ENCODE assay signal across 29 mouse cellular contexts in genomic region chr13:44587846-44588245, GRCm38 (mm10).
DNase-seq lines count a peak whose midpoint lies in the region; ATAC-seq and TF ChIP-seq lines count a peak whose summit lies in the region.
"Had no signal": no experiment of that assay in that cellular context is flagged by ENCODE, and none has a peak within 500 bp of the region (broad histone marks: within the 10 kb centered on the region; RNA-seq: fewer than 3 reads in every experiment).

No protein-coding gene starts in this region.

- H3K4me1 ChIP-seq in heart, embryonic 10.5 days = peaks cover 20% of the 10 kb centered on the region
- H3K4me1 ChIP-seq in heart, embryonic 12.5 days (replicated peaks) = peaks cover 34% of the 10 kb centered on the region
- H3K4me1 ChIP-seq in intestine, postnatal 0 days (replicated peaks; ENCODE audit: control insufficient read depth, insufficient read depth, low read length) = no peaks in the 10 kb centered on the region

- H3K4me3 ChIP-seq in heart, embryonic 10.5 days = no peak overlapping the region
- H3K4me3 ChIP-seq in heart, embryonic 12.5 days = no peak overlapping the region
- no peak overlapping the region for H3K4me3 ChIP-seq in intestine, postnatal 0 days (ENCODE audit: low read depth, low read length)
- H3K4me3 ChIP-seq: embryonic facial prominence, embryonic 12.5 days; erythroblast, embryonic 14.5 days; forebrain, embryonic 13.5 days; gastrocnemius, adult 2 months; heart, embryonic 13.5 days; hindbrain, embryonic 12.5 days; limb, embryonic 15.5 days; liver, embryonic 15.5 days; midbrain, embryonic 13.5 days; neural tube, embryonic 13.5 days had no signal

- H3K36me3 ChIP-seq in heart, embryonic 10.5 days = no peaks in the 10 kb centered on the region
- H3K36me3 ChIP-seq in heart, embryonic 12.5 days = no peaks in the 10 kb centered on the region
- no peaks in the 10 kb centered on the region for H3K36me3 ChIP-seq in intestine, postnatal 0 days (ENCODE audit: control insufficient read depth, insufficient read depth)
- H3K36me3 ChIP-seq: embryonic facial prominence, embryonic 12.5 days; heart, embryonic 13.5 days; hindbrain, embryonic 12.5 days; limb, embryonic 15.5 days; liver, embryonic 15.5 days; midbrain, embryonic 13.5 days; neural tube, embryonic 13.5 days had no signal

- H3K9me3 ChIP-seq in heart, embryonic 10.5 days = no peaks in the 10 kb centered on the region
- no peaks in the 10 kb centered on the region; the same call in 1 of the 2 replicates for H3K9me3 ChIP-seq in heart, embryonic 12.5 days (replicated peaks)
- H3K9me3 ChIP-seq in intestine, postnatal 0 days (ENCODE audit: control insufficient read depth) = no peaks in the 10 kb centered on the region
- H3K9me3 ChIP-seq: embryonic facial prominence, embryonic 12.5 days; forebrain, embryonic 13.5 days; heart, embryonic 13.5 days; hindbrain, embryonic 12.5 days; limb, embryonic 15.5 days; liver, embryonic 15.5 days; midbrain, embryonic 13.5 days; neural tube, embryonic 13.5 days had no signal

- no peak overlapping the region for H3K9ac ChIP-seq in heart, embryonic 12.5 days
- H3K9ac ChIP-seq in intestine, postnatal 0 days (ENCODE audit: low read depth, low read length) = no peak overlapping the region
- H3K9ac ChIP-seq: embryonic facial prominence, embryonic 12.5 days; forebrain, embryonic 13.5 days; heart, embryonic 13.5 days; hindbrain, embryonic 12.5 days; limb, embryonic 15.5 days; liver, embryonic 15.5 days; midbrain, embryonic 13.5 days; neural tube, embryonic 13.5 days had no signal

- no peak for DNase-seq in heart, embryonic 10.5 days (ENCODE audit: low spot score)
- DNase-seq in gastrocnemius, postnatal 10 days = no peak
- no peak for DNase-seq in embryo, embryonic 10.5 days (ENCODE audit: low spot score)
- DNase-seq: adrenal gland, postnatal 14 days; cerebellum, adult 8-10 months; gastrocnemius, adult 2 months; heart, postnatal 14 days; kidney, adult 2 months; layer of hippocampus, adult 9-11 months; left cerebral cortex, postnatal 4 days; retina, postnatal 1 day; right cerebral cortex, postnatal 25 days; thymus, postnatal 36 days had no signal

- H3K27me3 ChIP-seq in heart, embryonic 10.5 days (ENCODE audit: insufficient read depth, poor library complexity, severe bottlenecking) = no peaks in the 10 kb centered on the region
- H3K27me3 ChIP-seq in heart, embryonic 12.5 days (replicated peaks) = no peaks in the 10 kb centered on the region
- H3K27me3 ChIP-seq in intestine, postnatal 0 days (replicated peaks; ENCODE audit: control insufficient read depth, insufficient read depth, low read length) = no peaks in the 10 kb centered on the region
- H3K27me3 ChIP-seq: heart, embryonic 13.5 days; hindbrain, embryonic 12.5 days; limb, embryonic 15.5 days; neural tube, embryonic 13.5 days had no signal

- 0 out of 2 replicates have a peak overlapping the region, but pooled peaks have one; percentile 52 for H3K27ac ChIP-seq in heart, embryonic 10.5 days
- no peak overlapping the region for H3K27ac ChIP-seq in heart, embryonic 12.5 days (ENCODE audit: poor library complexity, severe bottlenecking)
- no peak overlapping the region for H3K27ac ChIP-seq in intestine, postnatal 0 days (ENCODE audit: low read depth, low read length)
- H3K27ac ChIP-seq: embryonic facial prominence, embryonic 12.5 days; forebrain, embryonic 13.5 days; gastrocnemius, adult 2 months; heart, embryonic 13.5 days; hindbrain, embryonic 12.5 days; kidney, postnatal 0 days; limb, embryonic 15.5 days; liver, embryonic 15.5 days; macrophage; midbrain, embryonic 13.5 days; neural tube, embryonic 13.5 days had no signal

- no peak for TF ChIP-seq CTCF in intestine, postnatal 0 days (IDR thresholded peaks at IDR 0.05; ENCODE audit: low read depth)

- H3K4me2 ChIP-seq in heart, embryonic 12.5 days = no peak overlapping the region
- no peak overlapping the region for H3K4me2 ChIP-seq in intestine, postnatal 0 days (replicated peaks; ENCODE audit: low read depth)
- H3K4me2 ChIP-seq: embryonic facial prominence, embryonic 12.5 days; forebrain, embryonic 13.5 days; heart, embryonic 13.5 days; hindbrain, embryonic 12.5 days; limb, embryonic 15.5 days; liver, embryonic 15.5 days; midbrain, embryonic 13.5 days; neural tube, embryonic 13.5 days had no signal

- no peak for ATAC-seq in heart, embryonic 12.5 days (ENCODE audit: insufficient number of reproducible peaks, low FRiP score)
- peak; percentile 51 for ATAC-seq in CD4-positive, CD25-positive, alpha-beta regulatory T cell, adult 4 months
- peak; percentile 97 for ATAC-seq in granulocyte monocyte progenitor cell, adult 5-6 weeks (replicated peaks; ENCODE audit: poor library complexity, severe bottlenecking)
- peak; percentile 87 for ATAC-seq in megakaryocyte progenitor cell, adult 5-6 weeks (replicated peaks; ENCODE audit: poor library complexity)
- ATAC-seq in intestine, postnatal 0 days = no peak
- ATAC-seq: forebrain, embryonic 13.5 days; midbrain, embryonic 13.5 days had no signal

- 73% methylated on average over 4 of the region's 4 CpGs for WGBS in heart, embryonic 10.5 days
- 77% methylated on average over 4 of the region's 4 CpGs for WGBS in heart, embryonic 12.5 days
- WGBS in intestine, postnatal 0 days = 36% methylated on average over 4 of the region's 4 CpGs

Comparison
In these comparisons a context has a peak if more than half of its experiments do, and no peak if none do; other contexts are left out.
1. ATAC-seq: peak in CD4-positive, CD25-positive, alpha-beta regulatory T cell, adult 4 months (single experiment), granulocyte monocyte progenitor cell, adult 5-6 weeks (single experiment) and megakaryocyte progenitor cell, adult 5-6 weeks (single experiment); none in heart, embryonic 12.5 days (single experiment) and intestine, postnatal 0 days (single experiment).